Mouse (Mus musculus) inflammation-experienced regulatory T-cells, adult 6 months (primary cell): ENCODE measurements around the gene Oas1c. TPM values are rescaled to one million over a fixed set of nuclear protein-coding genes. Genes with fewer than 3 reads are reported as not detected.
"Not testable (repeated sequence)": the region's sequence is repeated elsewhere in the genome, so short reads cannot be mapped to it uniquely, and the experiment has no call there.

ENCODE experiments used
- ATAC-seq: one replicate; pipeline ENCODE4 v1.8.0; 2017
- polyA plus RNA-seq, 3 experiments: library from polyadenylated mRNA; unstranded; fragments of 100-300 nt; shearing (Covaris generic); gene quantifications; one replicate each; pipeline ENCODE4 v1.2.1; 2017

The Oas1c gene
- 10 to 100 TPM; 12.0 to 14.0 (median 13.6) TPM for polyA plus RNA-seq

- peak; percentile 100 for ATAC-seq
Measured at GRCm38 (mm10) chr5:120811951-120812819, at the start of gene Oas1c. TSS of gene Oas1c (minus strand) at chr5:120812514.

GRCm38 (mm10) chr5:120861121-120861520, 48.8 kb upstream of the Oas1c start, which contains the start of gene Oas1h:
TSS of gene Oas1h (plus strand) at chr5:120861421.
- no peak for ATAC-seq

- ATAC-seq = no peak
Measured at GRCm38 (mm10) chr5:120859241-120859640, 46.9 kb upstream of the Oas1c start.

GRCm38 (mm10) chr5:120849601-120850136, 37.4 kb upstream of the Oas1c start:
- peak; percentile 28 for ATAC-seq

GRCm38 (mm10) chr5:120847067-120847466, 34.8 kb upstream of the Oas1c start, which contains the start of gene Oas1f:
TSS of gene Oas1f (plus strand) at chr5:120847367.
- ATAC-seq = no peak

GRCm38 (mm10) chr5:120844713-120845112, 32.4 kb upstream of the Oas1c start:
- no peak for ATAC-seq

- ATAC-seq = peak; percentile 48
Measured at GRCm38 (mm10) chr5:120836731-120837585, 24.6 kb upstream of the Oas1c start.

GRCm38 (mm10) chr5:120833335-120834280, 21.3 kb upstream of the Oas1c start:
- no peak for ATAC-seq

GRCm38 (mm10) chr5:120831031-120831430, 18.7 kb upstream of the Oas1c start:
- ATAC-seq = peak; percentile 100

- ATAC-seq = no peak
Measured at GRCm38 (mm10) chr5:120818999-120819398, 6.7 kb upstream of the Oas1c start.

- no peak for ATAC-seq
Measured at GRCm38 (mm10) chr5:120815949-120816348, 3.6 kb upstream of the Oas1c start.

GRCm38 (mm10) chr5:120813023-120813422, 709 bp upstream of the Oas1c start:
- no peak for ATAC-seq

- ATAC-seq = no peak
Measured at GRCm38 (mm10) chr5:120809171-120809570, 3.1 kb downstream of the Oas1c start.

- ATAC-seq = no peak
Measured at GRCm38 (mm10) chr5:120806458-120806857, 5.9 kb downstream of the Oas1c start.

- no peak for ATAC-seq
Measured at GRCm38 (mm10) chr5:120803596-120803995, 8.7 kb downstream of the Oas1c start.

- not testable (repeated sequence) for ATAC-seq
Measured at GRCm38 (mm10) chr5:120798943-120799342, 13.4 kb downstream of the Oas1c start.

- not testable (repeated sequence) for ATAC-seq
Measured at GRCm38 (mm10) chr5:120798147-120798546, 14.2 kb downstream of the Oas1c start.

GRCm38 (mm10) chr5:120795480-120796034, 16.8 kb downstream of the Oas1c start, which contains the start of gene Oas1e:
TSS of gene Oas1e (minus strand) at chr5:120795530.
- ATAC-seq = not testable (repeated sequence)

GRCm38 (mm10) chr5:120793043-120793442, 19.3 kb downstream of the Oas1c start:
- ATAC-seq = no peak

- ATAC-seq = no peak
Measured at GRCm38 (mm10) chr5:120787042-120787441, 25.3 kb downstream of the Oas1c start.

- no peak for ATAC-seq
Measured at GRCm38 (mm10) chr5:120782446-120782845, 29.9 kb downstream of the Oas1c start.
